Mouse (Mus musculus) limb, embryonic 15.5 days (tissue): ENCODE data around the gene Ccdc88c. TPM values are rescaled to one million over a fixed set of nuclear protein-coding genes. Genes with fewer than 3 reads are reported as not detected.

Experiments
- ATAC-seq: fragments of 200-750 bp; cut with Nextera tagmentation; 2 replicates; pipeline ENCODE4 v1.8.0; 2017; ENCODE audit warnings: low read depth, moderate TSS enrichment; ENCODE audit not compliant: insufficient number of reproducible peaks, low FRiP score, low TSS enrichment
- H3K27ac ChIP-seq: fragments of 300-500 bp; sonication (generic); 2 replicates; pipeline ENCODE4 v1.5.1; 2015; ENCODE audit warnings: moderate library complexity, mild to moderate bottlenecking, inconsistent platforms
- H3K27me3 ChIP-seq: fragments of 300-500 bp; sonication (generic); 2 replicates; pipeline ENCODE4 v1.6.1; 2015; ENCODE audit warnings: inconsistent platforms
- H3K36me3 ChIP-seq: fragments of 300-500 bp; sonication (generic); 2 replicates; pipeline ENCODE4 v1.6.1; 2015; ENCODE audit warnings: inconsistent platforms
- H3K4me1 ChIP-seq: fragments of 300-500 bp; sonication (generic); 2 replicates; pipeline ENCODE4 v1.6.1; 2015; ENCODE audit warnings: inconsistent platforms
- H3K4me2 ChIP-seq: fragments of 300-500 bp; sonication (generic); 2 replicates; pipeline ENCODE4 v1.6.1; 2015; ENCODE audit warnings: mild to moderate bottlenecking, inconsistent platforms
- H3K4me3 ChIP-seq: fragments of 300-500 bp; sonication (generic); 2 replicates; pipeline ENCODE4 v1.5.1; 2015; ENCODE audit warnings: mild to moderate bottlenecking, inconsistent platforms
- H3K9ac ChIP-seq: fragments of 300-500 bp; sonication (generic); 2 replicates; pipeline ENCODE4 v1.6.1; 2015; ENCODE audit warnings: inconsistent platforms
- H3K9me3 ChIP-seq: fragments of 300-500 bp; sonication (generic); 2 replicates; pipeline ENCODE4 v1.6.1; 2016; ENCODE audit warnings: inconsistent platforms
- WGBS: fragments of 180-500 bp; shearing (Covaris S2); methylation state at CpG from one replicate; pipeline ENCODE4 v1.1.7; 2015; 5-methylcytosine and 5-hydroxymethylcytosine counted together
- polyA plus RNA-seq: library from polyadenylated mRNA; unstranded; fragments of >200 nt; fragmentation: Nextera tagmentation; extraction: Ambion mirVana; gene quantifications from 2 replicates; pipeline ENCODE4 v1.2.1, GENCODE M21; 2015

Gene Ccdc88c
- polyA plus RNA-seq, 1 experiment from 2014 or later = 3.7 TPM

- Histone ChIP-seq H3K27me3 (peaks cover 47% of the 10 kb centered on the region), H3K9me3 (no peaks in the 10 kb centered on the region), H3K36me3 (no peaks in the 10 kb centered on the region)
These were observed 127.5 kb downstream of the Ccdc88c start for GRCm38 (mm10) chr12:100901386-100901785.

DNA sequence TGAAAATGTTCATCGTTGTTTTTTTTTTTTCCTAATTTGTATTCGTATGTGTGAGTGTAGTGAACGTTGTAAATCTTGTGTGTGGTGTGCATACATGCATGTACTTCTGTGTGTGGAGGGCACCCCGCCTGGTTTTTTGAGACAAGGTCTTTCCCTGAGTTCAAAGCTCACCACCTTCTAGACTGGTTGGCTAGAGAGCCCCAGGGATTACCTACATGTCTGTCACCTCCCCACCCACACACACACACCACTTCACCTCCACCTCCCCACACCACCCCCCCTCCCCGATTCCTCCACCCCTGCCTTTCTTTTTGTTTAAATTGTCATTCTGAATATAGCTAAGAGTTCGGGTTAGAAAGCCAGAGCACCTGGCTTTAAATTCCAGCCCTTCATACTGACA, 128.0 kb downstream of the Ccdc88c start:
- Histone ChIP-seq H3K27me3 (peaks cover 45% of the 10 kb centered on the region), H3K4me2 (no peak overlapping the region), H3K27ac (no peak overlapping the region), H3K4me3 (no peak overlapping the region), H3K4me1 (peaks cover 20% of the 10 kb centered on the region), H3K9me3 (no peaks in the 10 kb centered on the region), H3K9ac (no peak overlapping the region), H3K36me3 (no peaks in the 10 kb centered on the region)
- 77% methylated on average over 6 of the region's 6 CpGs for WGBS
- ATAC-seq = no peak

More at GRCm38 (mm10) chr12:100901386-100901785, 127.5 kb downstream of the Ccdc88c start:
- no peak overlapping the region for H3K9ac ChIP-seq
- no peak overlapping the region for H3K27ac ChIP-seq
- peaks cover 20% of the 10 kb centered on the region for H3K4me1 ChIP-seq
- ATAC-seq = no peak
- WGBS = 62% methylated on average over 6 of the region's 6 CpGs
- H3K4me3 ChIP-seq = no peak overlapping the region
- no peak overlapping the region for H3K4me2 ChIP-seq

DNA sequence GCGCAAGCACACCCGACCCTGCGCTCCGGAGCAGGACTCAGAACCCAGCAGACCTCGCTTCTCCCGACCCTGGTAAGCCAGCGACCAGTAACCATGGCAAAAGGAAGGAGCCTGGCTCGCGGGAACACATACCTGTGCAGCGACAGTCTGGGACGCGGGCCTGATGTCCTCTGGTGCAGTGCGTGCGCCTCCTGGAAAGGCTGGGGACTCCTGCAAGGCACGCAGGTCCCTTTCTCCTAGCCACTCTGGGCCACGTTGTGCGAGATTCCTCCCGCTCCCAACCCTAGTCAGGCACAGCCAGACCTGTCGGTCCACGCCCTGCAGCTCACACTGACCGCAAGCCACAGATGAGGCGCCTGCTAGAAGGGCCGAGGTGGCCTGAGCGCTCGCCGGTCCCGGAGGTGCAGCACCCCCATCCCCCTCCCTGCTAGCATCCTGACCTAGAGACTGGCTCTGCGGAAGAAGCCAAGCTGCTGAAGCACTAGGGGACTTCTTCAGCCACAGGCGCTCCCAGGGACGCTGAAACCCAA, 129.7 kb downstream of the Ccdc88c start:
- Histone ChIP-seq H3K9me3 (no peaks in the 10 kb centered on the region), H3K27me3 (peaks cover 45% of the 10 kb centered on the region), H3K4me2 (peak overlapping the region; percentile 59), H3K4me3 (peak overlapping the region; percentile 37), H3K4me1 (peaks cover 20% of the 10 kb centered on the region), H3K36me3 (no peaks in the 10 kb centered on the region), H3K9ac (no peak overlapping the region), H3K27ac (no peak overlapping the region)
- no peak for ATAC-seq
- under 1% methylated on average over 29 of the region's 30 CpGs for WGBS

DNA sequence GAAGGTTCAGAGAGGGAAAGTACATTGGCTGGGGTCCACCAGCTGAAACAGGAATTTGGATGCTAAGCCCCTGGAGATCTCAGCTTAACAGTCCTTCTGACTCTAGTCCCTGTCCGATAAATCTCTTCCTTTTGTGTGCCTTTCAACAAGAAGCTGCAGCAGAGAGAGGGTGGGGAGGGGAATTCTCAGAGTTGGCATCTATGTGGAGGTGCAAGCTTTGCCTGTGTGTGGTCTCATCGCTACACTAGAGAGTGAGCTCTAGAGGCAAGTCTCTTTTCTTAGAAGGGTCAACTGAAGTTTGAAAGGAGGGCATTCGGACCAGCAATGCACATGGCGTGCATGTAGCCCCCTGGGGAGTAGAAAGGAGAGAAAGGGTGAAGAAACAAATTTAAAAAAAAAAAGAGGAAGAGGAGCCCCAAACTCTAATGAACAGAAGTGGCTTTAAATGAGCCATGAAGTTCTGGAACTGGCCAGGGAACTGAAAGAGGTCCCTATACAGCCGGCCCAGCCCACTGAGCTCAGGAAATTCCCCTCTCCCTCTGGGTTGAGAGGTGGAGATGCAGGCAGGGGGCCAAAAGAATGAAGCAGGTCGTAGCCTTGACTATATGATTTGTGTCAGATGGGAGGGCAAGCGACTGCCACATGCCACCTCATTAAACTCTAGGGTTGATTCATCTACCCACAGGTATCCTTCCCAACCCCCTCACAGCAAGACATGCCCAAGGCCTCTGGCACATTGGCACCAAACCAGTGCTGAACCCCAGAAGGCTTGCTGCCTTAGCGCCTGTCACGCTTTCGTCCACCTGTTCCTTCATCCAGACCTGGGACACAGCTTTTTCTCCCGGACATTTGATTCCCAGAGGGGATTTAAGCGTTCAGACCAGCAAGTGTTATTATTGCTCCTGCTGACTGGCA, 130.9 kb downstream of the Ccdc88c start:
- peaks cover 20% of the 10 kb centered on the region for H3K4me1 ChIP-seq
- H3K4me2 ChIP-seq = peak overlapping the region; percentile 59
- 20% methylated on average over 12 of the region's 12 CpGs for WGBS
- ATAC-seq = no peak
- no peak overlapping the region for H3K4me3 ChIP-seq
- H3K9ac ChIP-seq = no peak overlapping the region
- H3K9me3 ChIP-seq = no peaks in the 10 kb centered on the region
- H3K27ac ChIP-seq = no peak overlapping the region
- peaks cover 45% of the 10 kb centered on the region for H3K27me3 ChIP-seq
- H3K36me3 ChIP-seq = no peaks in the 10 kb centered on the region

- Histone ChIP-seq H3K27ac (no peak overlapping the region), H3K4me2 (no peak overlapping the region), H3K9me3 (no peaks in the 10 kb centered on the region), H3K4me1 (peaks cover 20% of the 10 kb centered on the region), H3K36me3 (no peaks in the 10 kb centered on the region), H3K27me3 (peaks cover 44% of the 10 kb centered on the region), H3K9ac (no peak overlapping the region), H3K4me3 (no peak overlapping the region)
- 13% methylated on average over 3 of the region's 3 CpGs for WGBS
- no peak for ATAC-seq
These were observed 132.2 kb downstream of the Ccdc88c start for GRCm38 (mm10) chr12:100896661-100897060.

DNA sequence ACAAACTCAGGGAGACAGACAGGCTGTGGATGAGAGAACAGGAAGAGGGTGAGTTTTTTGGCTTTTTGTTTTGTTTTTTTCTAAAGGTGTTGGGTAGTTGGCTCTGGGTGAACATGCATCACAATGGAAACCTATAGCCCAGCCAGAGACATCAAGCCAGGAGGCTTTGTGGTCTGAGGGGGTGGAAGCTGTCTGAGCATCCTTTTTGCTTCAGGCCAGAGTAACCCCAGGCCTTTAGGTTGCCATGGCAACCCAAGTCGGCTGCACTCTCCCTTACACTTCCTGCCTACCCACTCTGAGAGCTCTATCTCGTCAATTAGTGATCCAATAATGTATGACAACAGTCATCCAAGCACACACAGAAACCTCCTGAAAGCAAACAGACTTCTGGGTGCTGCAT, 133.4 kb downstream of the Ccdc88c start:
- 10% methylated on average over 2 of the region's 2 CpGs for WGBS
- no peak overlapping the region for H3K9ac ChIP-seq
- H3K27me3 ChIP-seq = peaks cover 40% of the 10 kb centered on the region
- no peak overlapping the region for H3K4me2 ChIP-seq
- no peak for ATAC-seq
- no peak overlapping the region for H3K4me3 ChIP-seq
- no peaks in the 10 kb centered on the region for H3K36me3 ChIP-seq
- peaks cover 20% of the 10 kb centered on the region for H3K4me1 ChIP-seq
- no peak overlapping the region for H3K27ac ChIP-seq
- H3K9me3 ChIP-seq = no peaks in the 10 kb centered on the region

DNA sequence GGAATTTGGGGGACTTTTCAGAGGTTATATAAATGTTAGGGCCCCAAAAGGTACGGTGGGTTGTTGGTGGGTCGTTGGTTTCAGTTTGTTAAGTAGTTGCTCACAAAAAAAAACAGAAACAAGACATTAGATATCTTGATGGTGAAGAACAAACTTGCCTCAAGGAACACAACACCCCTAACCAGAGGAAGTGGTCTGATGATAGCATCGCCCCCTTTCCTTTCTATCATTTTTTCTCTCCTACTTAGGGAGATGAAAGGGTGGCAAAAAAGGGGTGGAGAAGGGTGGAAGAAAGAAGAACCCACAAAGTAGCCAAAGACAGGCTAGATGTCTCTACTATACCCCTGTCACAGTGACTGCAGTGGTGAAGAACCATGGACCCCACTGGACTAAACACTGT, 138.3 kb downstream of the Ccdc88c start:
- Histone ChIP-seq H3K36me3 (no peaks in the 10 kb centered on the region), H3K9me3 (no peaks in the 10 kb centered on the region), H3K4me2 (no peak overlapping the region), H3K27ac (no peak overlapping the region), H3K9ac (no peak overlapping the region), H3K4me3 (no peak overlapping the region), H3K4me1 (peaks cover 6% of the 10 kb centered on the region; the same call in 1 of the 2 replicates), H3K27me3 (no peaks in the 10 kb centered on the region)
- WGBS = 82% methylated on average over 3 of the region's 3 CpGs
- no peak for ATAC-seq

- H3K27ac ChIP-seq = no peak overlapping the region
- no peak overlapping the region for H3K4me3 ChIP-seq
- no peaks in the 10 kb centered on the region for H3K36me3 ChIP-seq
- H3K9me3 ChIP-seq = no peaks in the 10 kb centered on the region
- ATAC-seq = no peak
- H3K9ac ChIP-seq = no peak overlapping the region
- H3K4me2 ChIP-seq = no peak overlapping the region
- 42% methylated on average over 12 of the region's 12 CpGs for WGBS
- H3K4me1 ChIP-seq = peaks cover 6% of the 10 kb centered on the region; the same call in 1 of the 2 replicates
- no peaks in the 10 kb centered on the region for H3K27me3 ChIP-seq
These were observed 141.0 kb downstream of the Ccdc88c start for GRCm38 (mm10) chr12:100887801-100888258.

- no peaks in the 10 kb centered on the region for H3K9me3 ChIP-seq
- no peak overlapping the region for H3K27ac ChIP-seq
- H3K27me3 ChIP-seq = no peaks in the 10 kb centered on the region
- H3K4me3 ChIP-seq = no peak overlapping the region
- no peak for ATAC-seq
- H3K9ac ChIP-seq = no peak overlapping the region
- H3K36me3 ChIP-seq = no peaks in the 10 kb centered on the region
- H3K4me2 ChIP-seq = no peak overlapping the region
- WGBS = 78% methylated on average over 4 of the region's 4 CpGs
- peaks cover 6% of the 10 kb centered on the region; the same call in 1 of the 2 replicates for H3K4me1 ChIP-seq
These were observed 142.0 kb downstream of the Ccdc88c start for GRCm38 (mm10) chr12:100886877-100887276.

- Histone ChIP-seq H3K4me2 (no peak overlapping the region), H3K27ac (no peak overlapping the region), H3K4me3 (no peak overlapping the region), H3K36me3 (no peaks in the 10 kb centered on the region), H3K4me1 (peaks cover 6% of the 10 kb centered on the region; the same call in 1 of the 2 replicates), H3K27me3 (no peaks in the 10 kb centered on the region), H3K9ac (no peak overlapping the region), H3K9me3 (no peaks in the 10 kb centered on the region)
- no peak for ATAC-seq
- WGBS = 90% methylated on average over 3 of the region's 3 CpGs
These were observed 143.3 kb downstream of the Ccdc88c start for GRCm38 (mm10) chr12:100885585-100885984.

DNA sequence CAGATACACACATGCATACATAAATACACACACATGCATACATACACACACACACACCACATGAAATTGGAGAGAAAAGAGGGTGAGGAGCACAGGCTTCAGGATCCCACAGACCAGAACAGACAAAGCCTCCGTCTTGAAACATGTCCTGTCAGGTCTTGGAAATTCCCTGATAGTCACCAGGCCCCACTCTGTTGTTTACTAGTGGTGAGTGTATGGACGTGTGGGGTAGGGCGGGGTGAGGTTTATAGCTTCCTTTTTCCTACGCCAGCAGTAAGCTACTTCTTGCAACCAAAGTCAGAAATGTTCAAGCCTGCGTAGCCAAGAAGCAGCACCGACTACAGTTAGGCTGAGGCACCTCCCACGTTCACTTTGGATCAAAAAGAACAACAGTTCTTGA, 145.7 kb downstream of the Ccdc88c start:
- Histone ChIP-seq H3K9ac (no peak overlapping the region), H3K27me3 (no peaks in the 10 kb centered on the region), H3K9me3 (no peaks in the 10 kb centered on the region), H3K4me1 (peaks cover 6% of the 10 kb centered on the region; the same call in 1 of the 2 replicates), H3K4me2 (no peak overlapping the region), H3K27ac (no peak overlapping the region), H3K36me3 (no peaks in the 10 kb centered on the region), H3K4me3 (no peak overlapping the region)
- 40% methylated on average over 7 of the region's 7 CpGs for WGBS
- no peak for ATAC-seq

DNA sequence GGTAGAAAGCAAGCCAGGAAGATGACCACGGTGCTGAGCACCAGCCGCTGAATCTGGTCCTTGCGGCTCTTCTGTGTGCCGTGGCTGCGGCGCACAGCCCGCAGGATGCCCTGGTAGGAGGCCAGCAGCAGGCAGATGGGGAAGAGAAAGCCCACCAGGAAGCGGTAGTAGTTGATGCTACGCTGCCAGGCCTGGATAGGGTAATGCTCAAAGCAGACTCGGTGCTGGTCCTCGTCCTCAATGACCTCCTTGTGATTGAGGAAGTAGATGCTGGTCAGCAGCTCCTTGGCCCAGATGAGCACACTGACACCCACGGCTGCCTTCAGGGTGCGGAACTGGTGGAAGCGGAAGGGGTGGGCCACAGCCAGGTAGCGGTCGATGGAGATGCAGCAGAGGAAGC, 150.3 kb downstream of the Ccdc88c start:
- H3K4me3 ChIP-seq = no peak overlapping the region
- H3K4me2 ChIP-seq = no peak overlapping the region
- H3K27ac ChIP-seq = no peak overlapping the region
- H3K9me3 ChIP-seq = no peaks in the 10 kb centered on the region
- no peak overlapping the region for H3K9ac ChIP-seq
- H3K27me3 ChIP-seq = no peaks in the 10 kb centered on the region
- H3K36me3 ChIP-seq = no peaks in the 10 kb centered on the region
- H3K4me1 ChIP-seq = no peaks in the 10 kb centered on the region
- 93% methylated on average over 16 of the region's 16 CpGs for WGBS
- no peak for ATAC-seq
